Mouse (Mus musculus): ENCODE measurements around the gene Ngf. TPM values are rescaled to one million over a fixed set of nuclear protein-coding genes. Genes with fewer than 3 reads are reported as not detected.

Ngf gene
- polyA plus RNA-seq, 2 experiments, result 0.25 to 0.52 TPM

- Histone ChIP-seq H3K36me3 (replicated peaks; ENCODE audit: control insufficient read depth, insufficient read depth, low read depth) (no peaks in the 10 kb centered on the region), H3K9me3 (ENCODE audit: control insufficient read depth, low read length) (no peaks in the 10 kb centered on the region), H3K4me1 (replicated peaks; ENCODE audit: control insufficient read depth in 2 of 2, insufficient read depth in 2 of 2, low read length in 1 of 2) (no peaks in the 10 kb centered on the region), H3K4me2 (ENCODE audit: low read depth) (no peak overlapping the region), H3K4me3 (ENCODE audit: insufficient read depth in 1 of 2, low read depth in 2 of 2, low read length in 2 of 2) (no peak overlapping the region), H3K27me3 (ENCODE audit: control insufficient read depth, insufficient read depth, low read length) (no peaks in the 10 kb centered on the region), H3K9ac (replicated peaks) (no peak overlapping the region), H3K27ac (no peak overlapping the region)
- DNase-seq (ENCODE audit: low read depth in 3 of 3, low spot score in 3 of 3) (no peak), ATAC-seq (ENCODE audit: insufficient read depth) (no peak)
- WGBS (ENCODE audit: insufficient replicate concordance), result 71% methylated on average over 6 of the region's 6 CpGs
- TF ChIP-seq EP300 (IDR thresholded peaks at IDR 0.05; ENCODE audit: low read depth) (no peak), CTCF (IDR thresholded peaks at IDR 0.05; ENCODE audit: low read depth) (no peak)
These were observed 8.7 kb upstream of the Ngf start for GRCm38 (mm10) chr3:102460986-102461385.

- no peaks in the 10 kb centered on the region for H3K4me1 ChIP-seq (replicated peaks; ENCODE audit: control insufficient read depth in 2 of 2, insufficient read depth in 2 of 2, low read length in 1 of 2)
- no peaks in the 10 kb centered on the region for H3K36me3 ChIP-seq (replicated peaks; ENCODE audit: control insufficient read depth, insufficient read depth, low read depth)
- no peak for DNase-seq (ENCODE audit: low read depth in 3 of 3, low spot score in 3 of 3)
- no peaks in the 10 kb centered on the region for H3K27me3 ChIP-seq (ENCODE audit: control insufficient read depth, insufficient read depth, low read length)
- 40% methylated on average over 9 of the region's 9 CpGs for WGBS (ENCODE audit: insufficient replicate concordance)
- no peak overlapping the region for H3K27ac ChIP-seq
- no peak for ATAC-seq (ENCODE audit: insufficient read depth)
- H3K4me3 ChIP-seq (ENCODE audit: insufficient read depth in 1 of 2, low read depth in 2 of 2, low read length in 2 of 2), result no peak overlapping the region
- H3K9ac ChIP-seq (replicated peaks), result no peak overlapping the region
- H3K9me3 ChIP-seq (ENCODE audit: control insufficient read depth, low read length), result no peaks in the 10 kb centered on the region
- H3K4me2 ChIP-seq (ENCODE audit: low read depth), result no peak overlapping the region
- TF ChIP-seq CTCF (IDR thresholded peaks at IDR 0.05; ENCODE audit: low read depth) (no peak), EP300 (IDR thresholded peaks at IDR 0.05; ENCODE audit: low read depth) (no peak)
These were observed 6.9 kb upstream of the Ngf start for GRCm38 (mm10) chr3:102462703-102463336.

GRCm38 (mm10) chr3:102463339-102463738 lies 6.4 kb upstream of the Ngf start:
- H3K4me3 ChIP-seq (ENCODE audit: insufficient read depth in 1 of 2, low read depth in 2 of 2, low read length in 2 of 2), result no peak overlapping the region
- no peaks in the 10 kb centered on the region for H3K4me1 ChIP-seq (replicated peaks; ENCODE audit: control insufficient read depth in 2 of 2, insufficient read depth in 2 of 2, low read length in 1 of 2)
- no peak overlapping the region for H3K4me2 ChIP-seq (ENCODE audit: low read depth)
- no peak overlapping the region for H3K9ac ChIP-seq (replicated peaks)
- no peaks in the 10 kb centered on the region for H3K9me3 ChIP-seq (ENCODE audit: control insufficient read depth, low read length)
- 59% methylated on average over 2 of the region's 2 CpGs for WGBS (ENCODE audit: insufficient replicate concordance)
- H3K27ac ChIP-seq, result no peak overlapping the region
- ATAC-seq (ENCODE audit: insufficient read depth), result no peak
- no peak for TF ChIP-seq EP300 (IDR thresholded peaks at IDR 0.05; ENCODE audit: low read depth)
- no peak for TF ChIP-seq CTCF (IDR thresholded peaks at IDR 0.05; ENCODE audit: low read depth)
- no peaks in the 10 kb centered on the region for H3K36me3 ChIP-seq (replicated peaks; ENCODE audit: control insufficient read depth, insufficient read depth, low read depth)
- DNase-seq (ENCODE audit: low read depth in 3 of 3, low spot score in 3 of 3), result no peak
- no peaks in the 10 kb centered on the region for H3K27me3 ChIP-seq (ENCODE audit: control insufficient read depth, insufficient read depth, low read length)

- H3K36me3 ChIP-seq (replicated peaks; ENCODE audit: control insufficient read depth, insufficient read depth, low read depth), result no peaks in the 10 kb centered on the region
- H3K4me3 ChIP-seq (ENCODE audit: insufficient read depth in 1 of 2, low read depth in 2 of 2, low read length in 2 of 2), result no peak overlapping the region
- ATAC-seq (ENCODE audit: insufficient read depth) (no peak), DNase-seq (ENCODE audit: low read depth in 3 of 3, low spot score in 3 of 3) (peak in 2 of 3 experiments; percentile 0 to 6)
- WGBS (ENCODE audit: insufficient replicate concordance), result 16% methylated on average over 3 of the region's 3 CpGs
- TF ChIP-seq EP300 (IDR thresholded peaks at IDR 0.05; ENCODE audit: low read depth) (no peak), CTCF (IDR thresholded peaks at IDR 0.05; ENCODE audit: low read depth) (peak; percentile 77)
- no peaks in the 10 kb centered on the region for H3K9me3 ChIP-seq (ENCODE audit: control insufficient read depth, low read length)
- peaks cover 8% of the 10 kb centered on the region for H3K27me3 ChIP-seq (ENCODE audit: control insufficient read depth, insufficient read depth, low read length)
- no peaks in the 10 kb centered on the region for H3K4me1 ChIP-seq (replicated peaks; ENCODE audit: control insufficient read depth in 2 of 2, insufficient read depth in 2 of 2, low read length in 1 of 2)
- H3K4me2 ChIP-seq (ENCODE audit: low read depth), result no peak overlapping the region
- H3K9ac ChIP-seq (replicated peaks), result no peak overlapping the region
- H3K27ac ChIP-seq, result no peak overlapping the region
These were observed 3.1 kb upstream of the Ngf start for GRCm38 (mm10) chr3:102466587-102466986.

- 59% methylated on average over 8 of the region's 8 CpGs for WGBS (ENCODE audit: insufficient replicate concordance)
- H3K27me3 ChIP-seq (ENCODE audit: control insufficient read depth, insufficient read depth, low read length), result peaks cover 8% of the 10 kb centered on the region
- ATAC-seq (ENCODE audit: insufficient read depth) (no peak), DNase-seq (ENCODE audit: low read depth in 3 of 3, low spot score in 3 of 3) (no peak)
- H3K27ac ChIP-seq, result no peak overlapping the region
- no peaks in the 10 kb centered on the region for H3K36me3 ChIP-seq (replicated peaks; ENCODE audit: control insufficient read depth, insufficient read depth, low read depth)
- H3K4me3 ChIP-seq (ENCODE audit: insufficient read depth in 1 of 2, low read depth in 2 of 2, low read length in 2 of 2), result no peak overlapping the region
- H3K9me3 ChIP-seq (ENCODE audit: control insufficient read depth, low read length), result no peaks in the 10 kb centered on the region
- H3K4me2 ChIP-seq (ENCODE audit: low read depth), result no peak overlapping the region
- H3K9ac ChIP-seq (replicated peaks), result no peak overlapping the region
- no peaks in the 10 kb centered on the region for H3K4me1 ChIP-seq (replicated peaks; ENCODE audit: control insufficient read depth in 2 of 2, insufficient read depth in 2 of 2, low read length in 1 of 2)
- TF ChIP-seq EP300 (IDR thresholded peaks at IDR 0.05; ENCODE audit: low read depth) (no peak), CTCF (IDR thresholded peaks at IDR 0.05; ENCODE audit: low read depth) (no peak)
These were observed 2.6 kb upstream of the Ngf start for GRCm38 (mm10) chr3:102467121-102467520.
